Mouse (Mus musculus): ENCODE results near the gene Rhot2. TPM values are rescaled to one million over a fixed set of nuclear protein-coding genes. Genes with fewer than 3 reads are reported as not detected.
A peak's percentile ranks its signal among the peaks of the same experiment; 100 is the strongest.

Rhot2 gene
- polyA plus RNA-seq (2012; fragmentation: generic; extraction: Trizol): 33.9 TPM
- long read RNA-seq, experiment 1, partial matches to known transcripts: 2 of 8 reads
- long read RNA-seq, experiment 1, other reads (novel, unspliced or antisense): 3 of 8 reads
- long read RNA-seq, experiment 2, transcript Rhot2-201 (19 exons, 3,189 nt): major isoform, 32 of 52 reads
- long read RNA-seq, experiment 2, partial matches to known transcripts: 9 of 52 reads
- long read RNA-seq, experiment 2, other reads (novel, unspliced or antisense): 11 of 52 reads

- Histone ChIP-seq H3K36me3 (ENCODE audit: control insufficient read depth, insufficient read depth) (peaks cover 26% of the 10 kb centered on the region), H3ac (ENCODE audit: control insufficient read depth, insufficient read length, low read depth) (peak within 1 kb of the TSS; percentile 99), H3K27me3 (ENCODE audit: control insufficient read depth, insufficient read depth, insufficient read length) (no peaks in the 10 kb centered on the region), H3K79me3 (ENCODE audit: low read depth) (peaks cover 5% of the 10 kb centered on the region), H3K79me2 (ENCODE audit: control insufficient read depth, insufficient read depth) (peaks cover 23% of the 10 kb centered on the region), H3K4me3 (ENCODE audit: insufficient read depth, poor library complexity, severe bottlenecking) (peak within 1 kb of the TSS; percentile 72)
- TF ChIP-seq MYOG (IDR thresholded peaks at IDR 0.05; ENCODE audit: control insufficient read depth, extremely low read depth, insufficient read length) (no peak), CTCF (IDR thresholded peaks at IDR 0.05; ENCODE audit: control insufficient read depth, insufficient read depth, insufficient read length) (no peak), MAX (IDR thresholded peaks at IDR 0.05) (no peak), USF1 (IDR thresholded peaks at IDR 0.05; ENCODE audit: low read depth) (no peak)
Observed at GRCm38 (mm10) chr17:25844396-25844901, at the start of gene Rhot2. Gene Rhot2, minus strand, starts transcription at chr17:25844851.

- Histone ChIP-seq H3ac (ENCODE audit: control insufficient read depth, insufficient read length, low read depth) (no peak overlapping the region), H3K27me3 (ENCODE audit: control insufficient read depth, insufficient read depth, insufficient read length) (no peaks in the 10 kb centered on the region), H3K36me3 (ENCODE audit: control insufficient read depth, insufficient read depth) (no peaks in the 10 kb centered on the region), H3K79me3 (ENCODE audit: low read depth) (no peaks in the 10 kb centered on the region), H3K4me3 (ENCODE audit: insufficient read depth, poor library complexity, severe bottlenecking) (no peak overlapping the region), H3K79me2 (ENCODE audit: control insufficient read depth, insufficient read depth) (peaks cover 6% of the 10 kb centered on the region)
- TF ChIP-seq MYOD1 (IDR thresholded peaks at IDR 0.05; ENCODE audit: control insufficient read depth, insufficient read length, low read depth): peak; percentile 81
- no peak for TF ChIP-seq FOSL1 (IDR thresholded peaks at IDR 0.05; ENCODE audit: insufficient read depth, low read length, poor library complexity, severe bottlenecking)
- TF ChIP-seq USF1 (IDR thresholded peaks at IDR 0.05; ENCODE audit: low read depth): no peak
- TF ChIP-seq CTCF (IDR thresholded peaks at IDR 0.05; ENCODE audit: control insufficient read depth, insufficient read depth, insufficient read length): peak; percentile 78
- no peak for TF ChIP-seq MAX (IDR thresholded peaks at IDR 0.05)
Observed at GRCm38 (mm10) chr17:25893975-25894617, 49.4 kb upstream of the Rhot2 start.

DNA sequence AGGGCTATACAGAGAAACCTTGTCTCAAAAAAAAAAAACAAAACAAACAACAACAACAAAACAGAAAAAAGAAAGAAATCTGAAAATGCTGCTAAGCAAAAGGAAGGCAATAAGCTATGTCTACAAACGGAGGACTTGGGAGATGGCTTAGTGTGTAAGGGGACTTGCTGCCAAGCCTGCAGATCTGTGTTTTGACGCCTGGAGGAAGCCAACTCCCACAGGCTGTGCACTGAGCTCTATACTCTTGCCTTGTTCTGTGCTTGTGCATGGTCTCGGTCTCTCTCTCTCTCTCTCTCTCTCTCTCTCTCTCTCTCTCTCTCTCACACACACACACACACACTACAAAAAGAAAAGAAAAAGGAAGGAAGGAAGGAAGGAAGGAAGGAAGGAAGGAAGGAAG is 44.2 kb upstream of the Rhot2 start:
- Histone ChIP-seq H3K27me3 (ENCODE audit: control insufficient read depth, insufficient read depth, insufficient read length) (no peaks in the 10 kb centered on the region), H3K4me3 (ENCODE audit: insufficient read depth, poor library complexity, severe bottlenecking) (no peak overlapping the region), H3ac (ENCODE audit: control insufficient read depth, insufficient read length, low read depth) (no peak overlapping the region), H3K36me3 (ENCODE audit: control insufficient read depth, insufficient read depth) (peaks cover 2% of the 10 kb centered on the region), H3K79me2 (ENCODE audit: control insufficient read depth, insufficient read depth) (peaks cover 5% of the 10 kb centered on the region), H3K79me3 (ENCODE audit: low read depth) (no peaks in the 10 kb centered on the region)
- TF ChIP-seq MAX (IDR thresholded peaks at IDR 0.05) (no peak), FOSL1 (IDR thresholded peaks at IDR 0.05; ENCODE audit: insufficient read depth, low read length, poor library complexity, severe bottlenecking) (no peak), USF1 (IDR thresholded peaks at IDR 0.05; ENCODE audit: low read depth) (no peak), CEBPB (IDR thresholded peaks at IDR 0.05; ENCODE audit: low read depth) (no peak), MYOG (IDR thresholded peaks at IDR 0.05; ENCODE audit: control insufficient read depth, extremely low read depth, insufficient read length) (no peak), CTCF (IDR thresholded peaks at IDR 0.05; ENCODE audit: control insufficient read depth, insufficient read depth, insufficient read length) (no peak), MYOD1 (IDR thresholded peaks at IDR 0.05; ENCODE audit: control insufficient read depth, insufficient read length, low read depth) (no peak)

DNA sequence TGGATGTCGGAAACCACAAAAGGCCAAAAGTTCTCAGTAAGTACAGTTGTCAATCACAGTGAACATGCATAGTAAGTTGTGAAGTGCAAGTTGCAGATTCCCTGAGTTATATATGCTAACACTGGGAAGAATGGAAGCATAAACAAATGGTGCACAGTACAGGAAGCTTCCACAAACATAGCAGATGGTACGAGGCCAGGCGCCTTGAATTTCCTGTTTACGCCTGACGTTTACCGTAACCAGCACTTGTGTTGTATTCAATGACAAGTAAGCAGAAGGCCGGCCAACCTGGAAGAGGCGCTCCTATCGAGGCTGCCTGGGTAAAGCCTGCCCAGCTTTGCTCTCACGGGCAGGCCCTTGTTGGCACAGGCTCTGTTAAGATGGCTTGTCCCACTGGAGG is 42.8 kb upstream of the Rhot2 start:
- Histone ChIP-seq H3ac (ENCODE audit: control insufficient read depth, insufficient read length, low read depth) (no peak overlapping the region), H3K36me3 (ENCODE audit: control insufficient read depth, insufficient read depth) (peaks cover 8% of the 10 kb centered on the region), H3K4me3 (ENCODE audit: insufficient read depth, poor library complexity, severe bottlenecking) (no peak overlapping the region), H3K79me2 (ENCODE audit: control insufficient read depth, insufficient read depth) (no peaks in the 10 kb centered on the region), H3K27me3 (ENCODE audit: control insufficient read depth, insufficient read depth, insufficient read length) (no peaks in the 10 kb centered on the region), H3K79me3 (ENCODE audit: low read depth) (no peaks in the 10 kb centered on the region)
- no peak for TF ChIP-seq MYOG (IDR thresholded peaks at IDR 0.05; ENCODE audit: control insufficient read depth, extremely low read depth, insufficient read length)
- no peak for TF ChIP-seq CTCF (IDR thresholded peaks at IDR 0.05; ENCODE audit: control insufficient read depth, insufficient read depth, insufficient read length)
- no peak for TF ChIP-seq MAX (IDR thresholded peaks at IDR 0.05)
- TF ChIP-seq USF1 (IDR thresholded peaks at IDR 0.05; ENCODE audit: low read depth): no peak
- no peak for TF ChIP-seq MYOD1 (IDR thresholded peaks at IDR 0.05; ENCODE audit: control insufficient read depth, insufficient read length, low read depth)
- no peak for TF ChIP-seq FOSL1 (IDR thresholded peaks at IDR 0.05; ENCODE audit: insufficient read depth, low read length, poor library complexity, severe bottlenecking)
- TF ChIP-seq CEBPB (IDR thresholded peaks at IDR 0.05; ENCODE audit: low read depth): no peak

- Histone ChIP-seq H3K4me3 (ENCODE audit: insufficient read depth, poor library complexity, severe bottlenecking) (no peak overlapping the region), H3K27me3 (ENCODE audit: control insufficient read depth, insufficient read depth, insufficient read length) (no peaks in the 10 kb centered on the region), H3ac (ENCODE audit: control insufficient read depth, insufficient read length, low read depth) (no peak overlapping the region), H3K36me3 (ENCODE audit: control insufficient read depth, insufficient read depth) (peaks cover 8% of the 10 kb centered on the region), H3K79me2 (ENCODE audit: control insufficient read depth, insufficient read depth) (no peaks in the 10 kb centered on the region), H3K79me3 (ENCODE audit: low read depth) (no peaks in the 10 kb centered on the region)
- TF ChIP-seq CTCF (IDR thresholded peaks at IDR 0.05; ENCODE audit: control insufficient read depth, insufficient read depth, insufficient read length): no peak
- TF ChIP-seq MYOG (IDR thresholded peaks at IDR 0.05; ENCODE audit: control insufficient read depth, extremely low read depth, insufficient read length): no peak
- TF ChIP-seq FOSL1 (IDR thresholded peaks at IDR 0.05; ENCODE audit: insufficient read depth, low read length, poor library complexity, severe bottlenecking): no peak
- TF ChIP-seq CEBPB (IDR thresholded peaks at IDR 0.05; ENCODE audit: low read depth): no peak
- no peak for TF ChIP-seq MYOD1 (IDR thresholded peaks at IDR 0.05; ENCODE audit: control insufficient read depth, insufficient read length, low read depth)
- TF ChIP-seq USF1 (IDR thresholded peaks at IDR 0.05; ENCODE audit: low read depth): no peak
- no peak for TF ChIP-seq MAX (IDR thresholded peaks at IDR 0.05)
Observed at GRCm38 (mm10) chr17:25886806-25887205, 42.2 kb upstream of the Rhot2 start.
